Mouse (Mus musculus): ENCODE data around the gene Vamp8. TPM values are rescaled to one million over a fixed set of nuclear protein-coding genes. Genes with fewer than 3 reads are reported as not detected.

The Vamp8 gene
- polyA plus RNA-seq, 1 experiment from 2014 or later, result 183 TPM

DNA sequence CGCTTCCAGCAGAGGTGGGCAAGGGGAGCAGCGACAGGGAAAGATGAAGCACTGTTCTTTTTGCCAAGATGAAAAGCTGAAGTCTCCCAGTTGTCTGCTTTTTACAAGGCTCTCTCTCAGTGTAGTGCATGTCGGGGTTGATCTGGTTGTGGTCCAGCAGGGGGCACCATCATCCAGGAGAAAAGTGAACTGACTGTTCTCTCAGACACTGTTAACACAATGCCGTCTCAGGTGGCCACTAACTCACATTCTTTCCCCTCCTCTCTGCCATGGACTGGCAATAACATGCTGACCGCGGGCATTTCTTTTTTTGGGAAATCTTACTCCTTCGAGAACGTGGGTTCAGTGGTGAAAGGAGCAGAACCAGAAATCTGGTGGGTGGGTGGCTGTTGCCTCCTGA, 37.5 kb upstream of the Vamp8 start:
- Histone ChIP-seq H3K4me1 (replicated peaks; ENCODE audit: control insufficient read depth, insufficient read depth, low read length) (no peaks in the 10 kb centered on the region), H3K36me3 (ENCODE audit: control insufficient read depth, insufficient read depth, low read length) (peaks cover 92% of the 10 kb centered on the region), H3K9ac (ENCODE audit: low read length) (no peak overlapping the region), H3K27ac (ENCODE audit: low read depth) (no peak overlapping the region), H3K4me3 (ENCODE audit: low read depth, low read length) (no peak overlapping the region), H3K27me3 (replicated peaks; ENCODE audit: control insufficient read depth, insufficient read depth, low read length) (no peaks in the 10 kb centered on the region), H3K4me2 (ENCODE audit: low read length) (no peak overlapping the region), H3K9me3 (ENCODE audit: control insufficient read depth, low read length) (no peaks in the 10 kb centered on the region)
- DNase-seq (ENCODE audit: low spot score) (peak; percentile 83), ATAC-seq (replicated peaks; ENCODE audit: low FRiP score, low TSS enrichment, low read depth) (peak; percentile 66; the same call in 1 of the 2 replicates)
- 34% methylated on average over 8 of the region's 8 CpGs for WGBS

- Histone ChIP-seq H3K27ac (ENCODE audit: low read depth) (no peak overlapping the region), H3K9me3 (ENCODE audit: control insufficient read depth, low read length) (no peaks in the 10 kb centered on the region), H3K27me3 (replicated peaks; ENCODE audit: control insufficient read depth, insufficient read depth, low read length) (no peaks in the 10 kb centered on the region), H3K9ac (ENCODE audit: low read length) (no peak overlapping the region), H3K4me1 (replicated peaks; ENCODE audit: control insufficient read depth, insufficient read depth, low read length) (no peaks in the 10 kb centered on the region), H3K4me3 (ENCODE audit: low read depth, low read length) (no peak overlapping the region), H3K36me3 (ENCODE audit: control insufficient read depth, insufficient read depth, low read length) (peaks cover 86% of the 10 kb centered on the region), H3K4me2 (ENCODE audit: low read length) (no peak overlapping the region)
- DNase-seq (ENCODE audit: low spot score), result no peak
- ATAC-seq (replicated peaks; ENCODE audit: low FRiP score, low TSS enrichment, low read depth), result no peak
- 95% methylated on average over 11 of the region's 11 CpGs for WGBS
Observed at GRCm38 (mm10) chr6:72425646-72426045, 35.1 kb upstream of the Vamp8 start.

DNA sequence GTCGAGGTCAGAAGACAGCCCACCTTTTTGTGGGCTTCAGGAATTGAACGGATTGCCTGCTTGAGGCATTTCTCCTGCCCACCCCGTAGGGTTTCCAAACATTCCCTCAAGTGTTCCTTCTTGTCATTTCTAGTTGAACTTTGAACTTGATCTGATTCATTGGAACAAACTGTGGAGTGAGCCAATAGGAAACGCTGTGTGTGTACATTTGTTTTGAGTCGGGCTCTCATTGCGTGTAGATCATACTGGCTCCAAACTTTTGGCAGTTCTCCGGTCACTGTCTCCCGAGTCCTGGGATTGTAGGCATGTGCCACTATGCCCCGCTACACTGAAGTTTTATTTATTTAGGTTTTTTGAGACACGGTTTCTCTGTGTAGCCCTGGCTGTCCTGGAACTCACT, 30.4 kb upstream of the Vamp8 start:
- Histone ChIP-seq H3K27ac (ENCODE audit: low read depth) (no peak overlapping the region), H3K27me3 (replicated peaks; ENCODE audit: control insufficient read depth, insufficient read depth, low read length) (no peaks in the 10 kb centered on the region), H3K9me3 (ENCODE audit: control insufficient read depth, low read length) (no peaks in the 10 kb centered on the region), H3K4me3 (ENCODE audit: low read depth, low read length) (no peak overlapping the region), H3K36me3 (ENCODE audit: control insufficient read depth, insufficient read depth, low read length) (peaks cover 80% of the 10 kb centered on the region), H3K9ac (ENCODE audit: low read length) (no peak overlapping the region), H3K4me2 (ENCODE audit: low read length) (no peak overlapping the region), H3K4me1 (replicated peaks; ENCODE audit: control insufficient read depth, insufficient read depth, low read length) (peaks cover 3% of the 10 kb centered on the region)
- ATAC-seq (replicated peaks; ENCODE audit: low FRiP score, low TSS enrichment, low read depth), result no peak
- DNase-seq (ENCODE audit: low spot score), result no peak
- 92% methylated on average over 10 of the region's 10 CpGs for WGBS

- Histone ChIP-seq H3K36me3 (ENCODE audit: control insufficient read depth, insufficient read depth, low read length) (peaks cover 69% of the 10 kb centered on the region), H3K27ac (ENCODE audit: low read depth) (no peak overlapping the region), H3K9me3 (ENCODE audit: control insufficient read depth, low read length) (no peaks in the 10 kb centered on the region), H3K27me3 (replicated peaks; ENCODE audit: control insufficient read depth, insufficient read depth, low read length) (no peaks in the 10 kb centered on the region), H3K4me2 (ENCODE audit: low read length) (no peak overlapping the region), H3K9ac (ENCODE audit: low read length) (no peak overlapping the region), H3K4me3 (ENCODE audit: low read depth, low read length) (no peak overlapping the region), H3K4me1 (replicated peaks; ENCODE audit: control insufficient read depth, insufficient read depth, low read length) (peaks cover 12% of the 10 kb centered on the region)
- DNase-seq (ENCODE audit: low spot score) (no peak), ATAC-seq (replicated peaks; ENCODE audit: low FRiP score, low TSS enrichment, low read depth) (no peak)
- WGBS, result 83% methylated on average over 1 of the region's 1 CpGs
Observed at GRCm38 (mm10) chr6:72419806-72420205, 29.3 kb upstream of the Vamp8 start.

DNA sequence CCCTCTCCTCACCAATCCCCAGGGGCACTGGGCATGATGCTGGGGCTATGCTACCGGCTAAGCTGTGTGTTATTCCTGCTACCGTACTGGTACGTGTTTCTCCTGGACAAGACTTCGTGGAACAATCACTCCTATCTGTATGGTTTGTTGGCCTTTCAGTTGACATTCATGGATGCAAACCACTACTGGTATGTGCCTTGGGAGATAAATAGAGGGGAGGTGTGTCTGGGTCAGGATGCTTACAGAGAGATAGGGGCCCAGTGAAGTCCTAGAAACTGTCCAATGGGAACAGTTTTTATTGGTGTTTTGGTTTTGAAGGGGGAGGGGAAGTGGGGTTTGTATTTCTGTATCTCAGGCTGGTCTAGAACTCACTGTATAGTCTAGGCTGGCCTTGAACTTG, 27.8 kb upstream of the Vamp8 start:
- ATAC-seq (replicated peaks; ENCODE audit: low FRiP score, low TSS enrichment, low read depth) (no peak), DNase-seq (ENCODE audit: low spot score) (no peak)
- peaks cover 15% of the 10 kb centered on the region for H3K4me1 ChIP-seq (replicated peaks; ENCODE audit: control insufficient read depth, insufficient read depth, low read length)
- no peak overlapping the region for H3K4me3 ChIP-seq (ENCODE audit: low read depth, low read length)
- H3K9ac ChIP-seq (ENCODE audit: low read length), result no peak overlapping the region
- no peak overlapping the region for H3K27ac ChIP-seq (ENCODE audit: low read depth)
- no peaks in the 10 kb centered on the region for H3K9me3 ChIP-seq (ENCODE audit: control insufficient read depth, low read length)
- no peak overlapping the region for H3K4me2 ChIP-seq (ENCODE audit: low read length)
- H3K36me3 ChIP-seq (ENCODE audit: control insufficient read depth, insufficient read depth, low read length), result peaks cover 53% of the 10 kb centered on the region
- no peaks in the 10 kb centered on the region for H3K27me3 ChIP-seq (replicated peaks; ENCODE audit: control insufficient read depth, insufficient read depth, low read length)
- WGBS, result 96% methylated on average over 4 of the region's 4 CpGs

- Histone ChIP-seq H3K9me3 (ENCODE audit: control insufficient read depth, low read length) (no peaks in the 10 kb centered on the region), H3K27ac (ENCODE audit: low read depth) (no peak overlapping the region), H3K4me3 (ENCODE audit: low read depth, low read length) (no peak overlapping the region), H3K36me3 (ENCODE audit: control insufficient read depth, insufficient read depth, low read length) (peaks cover 40% of the 10 kb centered on the region), H3K4me2 (ENCODE audit: low read length) (peak overlapping the region; percentile 18; the same call in 1 of the 2 replicates), H3K27me3 (replicated peaks; ENCODE audit: control insufficient read depth, insufficient read depth, low read length) (no peaks in the 10 kb centered on the region), H3K9ac (ENCODE audit: low read length) (0 out of 2 replicates have a peak overlapping the region, but pooled peaks have one; percentile 20), H3K4me1 (replicated peaks; ENCODE audit: control insufficient read depth, insufficient read depth, low read length) (peaks cover 15% of the 10 kb centered on the region)
- DNase-seq (ENCODE audit: low spot score) (no peak), ATAC-seq (replicated peaks; ENCODE audit: low FRiP score, low TSS enrichment, low read depth) (no peak)
- WGBS, result 72% methylated on average over 7 of the region's 7 CpGs
Observed at GRCm38 (mm10) chr6:72415964-72416772, 25.7 kb upstream of the Vamp8 start.

DNA sequence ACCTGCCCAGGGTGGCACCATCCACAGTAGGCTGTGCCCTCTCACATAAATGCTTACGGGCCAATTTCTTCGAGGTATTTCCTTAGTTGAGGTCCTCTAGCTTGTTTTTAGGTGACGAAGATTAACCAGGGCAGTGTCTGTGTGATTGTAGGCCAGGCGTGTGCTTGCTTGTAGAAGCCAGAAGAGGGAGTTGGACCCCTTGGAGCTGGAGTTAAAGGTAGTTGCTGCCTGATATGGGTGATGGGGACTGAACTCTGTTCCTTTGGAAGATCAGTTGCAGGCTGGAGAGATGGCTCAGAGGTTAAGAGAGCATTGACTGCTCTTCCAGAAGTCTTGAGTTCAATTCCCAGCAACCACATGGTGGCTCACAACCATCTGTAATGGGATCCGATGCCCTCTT, 24.7 kb upstream of the Vamp8 start:
- no peak for ATAC-seq (replicated peaks; ENCODE audit: low FRiP score, low TSS enrichment, low read depth)
- 76% methylated on average over 5 of the region's 5 CpGs for WGBS
- peaks cover 32% of the 10 kb centered on the region for H3K36me3 ChIP-seq (ENCODE audit: control insufficient read depth, insufficient read depth, low read length)
- H3K4me1 ChIP-seq (replicated peaks; ENCODE audit: control insufficient read depth, insufficient read depth, low read length), result peaks cover 15% of the 10 kb centered on the region
- no peaks in the 10 kb centered on the region for H3K27me3 ChIP-seq (replicated peaks; ENCODE audit: control insufficient read depth, insufficient read depth, low read length)
- H3K27ac ChIP-seq (ENCODE audit: low read depth), result no peak overlapping the region
- H3K4me3 ChIP-seq (ENCODE audit: low read depth, low read length), result peak overlapping the region; percentile 88
- H3K9me3 ChIP-seq (ENCODE audit: control insufficient read depth, low read length), result no peaks in the 10 kb centered on the region
- peak overlapping the region; percentile 86 for H3K9ac ChIP-seq (ENCODE audit: low read length)
- H3K4me2 ChIP-seq (ENCODE audit: low read length), result peak overlapping the region; percentile 88
- no peak for DNase-seq (ENCODE audit: low spot score)

GRCm38 (mm10) chr6:72414076-72414756, 23.7 kb upstream of the Vamp8 start, which contains the start of gene Ggcx:
Gene Ggcx (plus strand): TSS chr6:72414308.
- Histone ChIP-seq H3K4me2 (ENCODE audit: low read length) (peak within 1 kb of the TSS; percentile 88), H3K4me1 (replicated peaks; ENCODE audit: control insufficient read depth, insufficient read depth, low read length) (peaks cover 15% of the 10 kb centered on the region), H3K36me3 (ENCODE audit: control insufficient read depth, insufficient read depth, low read length) (peaks cover 22% of the 10 kb centered on the region), H3K27ac (ENCODE audit: low read depth) (peak within 1 kb of the TSS; percentile 43; the same call in 1 of the 2 replicates), H3K9me3 (ENCODE audit: control insufficient read depth, low read length) (no peaks in the 10 kb centered on the region), H3K27me3 (replicated peaks; ENCODE audit: control insufficient read depth, insufficient read depth, low read length) (no peaks in the 10 kb centered on the region), H3K4me3 (ENCODE audit: low read depth, low read length) (peak within 1 kb of the TSS; percentile 88), H3K9ac (ENCODE audit: low read length) (peak within 1 kb of the TSS; percentile 86)
- DNase-seq (ENCODE audit: low spot score) (peak; percentile 97), ATAC-seq (replicated peaks; ENCODE audit: low FRiP score, low TSS enrichment, low read depth) (peak; percentile 98)
- WGBS, result 1% methylated on average over 32 of the region's 33 CpGs
